ENCODE assay signal across 22 mouse cellular contexts in the genomic region with DNA sequence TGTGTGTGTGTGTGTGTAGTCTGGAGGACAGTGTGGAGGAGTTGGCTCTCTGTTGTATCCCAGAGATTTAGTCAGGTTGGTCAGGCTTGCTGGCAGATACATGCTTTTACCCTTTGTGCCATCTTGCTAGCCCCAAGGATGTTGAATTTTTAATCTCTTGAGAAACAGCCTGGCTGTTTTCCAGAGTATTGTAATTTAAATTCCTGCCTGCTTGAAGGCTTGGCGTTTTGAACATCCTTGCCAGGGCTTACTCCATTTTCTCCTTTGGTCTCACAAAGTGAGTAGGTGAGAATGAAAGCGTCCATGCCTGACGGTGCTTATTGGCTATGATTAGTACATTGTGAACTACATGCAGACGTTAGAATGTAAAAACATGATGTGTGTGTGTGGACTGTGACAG. TPM values are rescaled to one million over a fixed set of nuclear protein-coding genes. Genes with fewer than 3 reads are reported as not detected.
A peak's percentile ranks its signal among the peaks of the same experiment; 100 is the strongest.
DNase-seq lines count a peak whose midpoint lies in the region; ATAC-seq and TF ChIP-seq lines count a peak whose summit lies in the region.
"Had no signal": no experiment of that assay in that cellular context is flagged by ENCODE, and none has a peak within 500 bp of the region (broad histone marks: within the 10 kb centered on the region; RNA-seq: fewer than 3 reads in every experiment).

No protein-coding gene starts in this region.

- no peak for TF ChIP-seq CTCF in lung, adult 2 months (IDR thresholded peaks at IDR 0.05; ENCODE audit: insufficient read depth, low read length)

- H3K36me3 ChIP-seq in forebrain, embryonic 14.5 days (ENCODE audit: control insufficient read depth, insufficient read depth, low read length) = peaks cover 30% of the 10 kb centered on the region
- H3K36me3 ChIP-seq in forebrain, embryonic 12.5 days (replicated peaks) = peaks cover 35% of the 10 kb centered on the region

- no peak overlapping the region for H3K4me3 ChIP-seq in forebrain, embryonic 14.5 days (ENCODE audit: low read depth, low read length)
- H3K4me3 ChIP-seq in forebrain, embryonic 12.5 days (replicated peaks) = no peak overlapping the region
- no peak overlapping the region for H3K4me3 ChIP-seq in lung, adult 2 months (replicated peaks; ENCODE audit: extremely low read depth, low read depth, low read length)
- H3K4me3 ChIP-seq: embryonic facial prominence, embryonic 12.5 days; forebrain, embryonic 13.5 days; heart, embryonic 10.5 days; hindbrain, embryonic 13.5 days had no signal

- no peak overlapping the region for H3K27ac ChIP-seq in forebrain, embryonic 14.5 days (ENCODE audit: low read depth, low read length)
- H3K27ac ChIP-seq in forebrain, embryonic 12.5 days = no peak overlapping the region
- H3K27ac ChIP-seq: embryonic facial prominence, embryonic 12.5 days; forebrain, embryonic 13.5 days; heart, embryonic 10.5 days; hindbrain, embryonic 13.5 days had no signal

- no peaks in the 10 kb centered on the region for H3K27me3 ChIP-seq in forebrain, embryonic 14.5 days (replicated peaks; ENCODE audit: control insufficient read depth, insufficient read depth, low read length)
- H3K27me3 ChIP-seq in forebrain, embryonic 12.5 days = no peaks in the 10 kb centered on the region
- H3K27me3 ChIP-seq: embryonic facial prominence, embryonic 12.5 days; forebrain, embryonic 13.5 days; hindbrain, embryonic 13.5 days; Patski had no signal

- ATAC-seq in forebrain, embryonic 14.5 days = no peak
- ATAC-seq in forebrain, embryonic 12.5 days (ENCODE audit: low FRiP score) = no peak
- ATAC-seq in monocyte, adult 5-6 weeks (replicated peaks; ENCODE audit: insufficient number of reproducible peaks, low FRiP score, low TSS enrichment, poor library complexity, severe bottlenecking) = 0 out of 2 replicates have a peak, but pooled peaks have one; percentile 9
- ATAC-seq: activated CD4-positive, CD25-positive, alpha-beta regulatory T cell, adult 4 months; forebrain, embryonic 13.5 days; Patski had no signal

- no peak for TF ChIP-seq POLR2A in lung, adult 2 months (IDR thresholded peaks at IDR 0.05; ENCODE audit: borderline replicate concordance, extremely low read depth, low read depth, low read length)

- no peaks in the 10 kb centered on the region for H3K9me3 ChIP-seq in forebrain, embryonic 14.5 days (replicated peaks; ENCODE audit: control insufficient read depth, low read length)
- no peaks in the 10 kb centered on the region for H3K9me3 ChIP-seq in forebrain, embryonic 12.5 days
- H3K9me3 ChIP-seq: embryonic facial prominence, embryonic 12.5 days; forebrain, embryonic 13.5 days; heart, embryonic 10.5 days; hindbrain, embryonic 13.5 days had no signal

- WGBS in forebrain, embryonic 14.5 days = 47% methylated on average over 4 of the region's 4 CpGs
- WGBS in forebrain, embryonic 12.5 days = 87% methylated on average over 4 of the region's 4 CpGs
- WGBS in lung, adult 2 months = 40% methylated on average over 4 of the region's 4 CpGs

- DNase-seq in forebrain, embryonic 14.5 days (ENCODE audit: low spot score) = peak; percentile 1
- DNase-seq in lung, postnatal 10 days = peak; percentile 16
- no peak for DNase-seq in lung, adult 2 months
- peak; percentile 10 for DNase-seq in brain, adult 2 months (ENCODE audit: low read depth, low spot score)
- no peak for DNase-seq in frontal cortex, postnatal 14 days (ENCODE audit: low spot score in 2 of 2)
- DNase-seq: adrenal gland, adult 2 months; adrenal gland, postnatal 25 days; cerebellum, adult 11 months; cerebellum, adult 8-10 months; cerebellum, postnatal 25 days; gastrocnemius, postnatal 36 days; heart, adult 18-20 months; heart, postnatal 10 days; heart, postnatal 4 days had no signal

- H3K9ac ChIP-seq in forebrain, embryonic 14.5 days (ENCODE audit: low read length) = no peak overlapping the region
- no peak overlapping the region for H3K9ac ChIP-seq in forebrain, embryonic 12.5 days
- H3K9ac ChIP-seq: embryonic facial prominence, embryonic 12.5 days; forebrain, embryonic 13.5 days; hindbrain, embryonic 13.5 days had no signal

- H3K4me2 ChIP-seq in forebrain, embryonic 14.5 days (ENCODE audit: low read length) = no peak overlapping the region
- no peak overlapping the region for H3K4me2 ChIP-seq in forebrain, embryonic 12.5 days
- H3K4me2 ChIP-seq: embryonic facial prominence, embryonic 12.5 days; forebrain, embryonic 13.5 days; hindbrain, embryonic 13.5 days had no signal

- no peaks in the 10 kb centered on the region for H3K4me1 ChIP-seq in forebrain, embryonic 14.5 days (ENCODE audit: control insufficient read depth, insufficient read depth, low read length)
- no peaks in the 10 kb centered on the region for H3K4me1 ChIP-seq in forebrain, embryonic 12.5 days
- no peaks in the 10 kb centered on the region; the same call in 1 of the 2 replicates for H3K4me1 ChIP-seq in lung, adult 2 months (ENCODE audit: control insufficient read depth, insufficient read depth, low read length)
- H3K4me1 ChIP-seq: embryonic facial prominence, embryonic 12.5 days; forebrain, embryonic 13.5 days; heart, embryonic 10.5 days had no signal

RNA-seq across cellular contexts. Expression of a gene that starts 18.6 kb away (rescaled TPM):
- polyA plus RNA-seq in forebrain, embryonic 14.5 days (2014; fragmentation: Nextera tagmentation; extraction: Ambion mirVana) = 6.5 and 9.4 TPM in 2 replicates
- 10.2 and 12.3 TPM in 2 replicates for polyA plus RNA-seq in forebrain, embryonic 12.5 days (2016; fragmentation: Nextera tagmentation; extraction: Ambion mirVana)
- 3.2 and 6.2 TPM in 2 replicates for polyA plus RNA-seq in lung, adult 2 months (2012; rRNA removed)
- total RNA-seq in monocyte, adult 5-6 weeks (2017) = 10.3 to 30.8 TPM (median 16.8 TPM) in 3 replicates

Comparison
In these comparisons a context has a peak if more than half of its experiments do, and no peak if none do; other contexts are left out.
1. DNase-seq: peak in forebrain, embryonic 14.5 days (single experiment), lung, postnatal 10 days (single experiment) and brain, adult 2 months (single experiment); none in lung, adult 2 months (single experiment) and frontal cortex, postnatal 14 days (0 of 2).